Mouse (Mus musculus): ENCODE data around the gene Mlf2. TPM values are rescaled to one million over a fixed set of nuclear protein-coding genes. Genes with fewer than 3 reads are reported as not detected.
A peak's percentile ranks its signal among the peaks of the same experiment; 100 is the strongest.

Gene Mlf2
- total RNA-seq, 2 experiments from 2014 or later = 284 to 296 TPM

DNA sequence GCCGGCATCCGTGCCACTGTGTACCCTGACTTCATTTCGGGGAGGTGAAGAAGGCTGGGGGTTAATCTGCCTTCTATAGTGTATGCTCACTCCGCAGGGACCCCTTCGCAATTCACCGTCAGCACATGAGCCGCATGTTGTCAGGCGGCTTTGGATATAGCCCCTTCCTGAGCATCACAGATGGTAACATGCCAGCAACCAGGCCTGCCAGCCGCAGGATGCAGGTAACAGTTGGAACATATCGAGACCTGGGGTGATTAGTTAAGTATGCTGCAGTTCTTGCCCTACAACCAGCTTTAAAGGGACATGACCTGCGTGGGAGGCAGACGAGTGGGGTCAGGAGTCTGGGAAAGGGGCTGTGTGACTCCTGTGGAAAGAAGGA is 1.1 kb downstream of the Mlf2 start:
- DNase-seq = no peak

DNA sequence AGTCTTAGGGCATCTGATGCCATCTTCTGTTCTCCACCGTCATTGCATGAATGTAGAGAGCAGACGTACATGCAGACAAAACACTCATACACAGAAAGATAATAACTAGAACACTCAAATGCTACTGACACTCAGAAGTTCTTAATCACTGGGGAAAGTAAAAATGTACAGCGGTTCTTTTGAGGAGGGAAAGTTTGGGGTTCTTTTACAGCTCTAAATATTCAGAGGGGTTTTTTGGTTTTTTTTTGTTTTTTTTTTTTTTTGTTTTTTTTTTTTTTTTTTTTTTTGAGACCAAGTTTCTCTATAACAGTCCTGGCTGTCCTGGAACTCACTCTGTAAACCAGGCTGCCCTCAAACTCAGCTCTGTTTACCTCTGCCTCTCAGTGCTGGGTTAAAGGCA is 1.9 kb downstream of the Mlf2 start:
- no peak for DNase-seq

DNA sequence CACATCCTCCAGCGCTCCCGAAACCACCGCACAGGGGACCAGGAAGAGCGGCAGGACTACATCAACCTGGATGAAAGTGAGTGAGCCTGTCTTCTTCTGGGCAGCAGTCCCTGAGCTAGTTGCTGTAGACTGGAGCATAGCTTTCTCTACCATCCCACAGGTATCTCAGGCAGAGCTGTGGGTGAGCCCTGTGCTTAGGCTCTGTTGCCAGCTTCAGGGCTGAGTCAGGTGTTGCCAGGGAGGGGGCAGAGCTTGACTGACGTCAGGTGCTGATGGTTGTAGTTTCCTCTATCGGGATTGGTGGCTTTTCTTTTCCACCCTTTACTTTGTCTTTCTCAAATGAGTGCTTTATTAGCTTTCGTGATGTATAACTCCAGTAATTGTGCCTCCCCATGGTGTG is 3.5 kb downstream of the Mlf2 start:
- no peak for DNase-seq

DNA sequence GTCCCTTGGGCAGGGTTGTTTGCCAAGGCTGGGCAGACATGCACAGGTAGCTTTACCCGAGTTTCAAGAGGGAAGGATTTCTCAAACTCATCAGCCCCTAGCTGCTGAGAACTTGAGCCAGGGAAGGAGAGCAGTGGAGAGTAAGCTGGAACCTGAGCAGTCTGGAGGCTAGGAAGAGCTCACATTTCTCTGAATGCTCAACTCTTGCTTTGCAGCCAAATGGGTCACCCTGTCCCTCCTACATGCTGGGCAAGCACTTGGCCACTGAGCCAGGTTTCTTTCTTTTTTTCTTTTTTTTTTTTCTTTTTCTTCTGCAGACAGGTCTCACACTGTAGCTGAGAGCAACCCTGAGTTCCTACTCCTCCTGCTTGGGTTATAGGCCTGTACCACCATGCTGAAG is 5.5 kb downstream of the Mlf2 start:
- DNase-seq = no peak

DNA sequence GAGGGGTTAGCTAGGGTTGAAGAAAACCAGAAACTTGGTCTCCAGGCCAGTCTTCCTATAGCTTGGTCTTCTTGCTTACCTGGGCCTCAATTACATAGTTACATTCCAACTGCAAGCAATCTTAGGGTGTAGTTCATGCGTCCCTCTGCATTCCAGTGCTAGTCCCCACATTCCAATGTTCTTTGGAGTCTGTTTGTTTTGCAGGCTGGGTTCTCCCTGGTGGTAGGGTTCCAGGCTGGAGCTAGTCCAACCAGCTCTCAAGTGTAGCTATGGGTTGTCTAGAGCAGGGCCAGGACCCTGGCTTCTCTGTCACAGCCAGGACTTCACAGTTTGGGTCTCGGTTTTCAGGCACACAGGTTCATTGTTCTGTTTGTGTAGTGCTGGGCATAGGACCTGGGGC is 6.3 kb downstream of the Mlf2 start:
- DNase-seq = no peak

DNA sequence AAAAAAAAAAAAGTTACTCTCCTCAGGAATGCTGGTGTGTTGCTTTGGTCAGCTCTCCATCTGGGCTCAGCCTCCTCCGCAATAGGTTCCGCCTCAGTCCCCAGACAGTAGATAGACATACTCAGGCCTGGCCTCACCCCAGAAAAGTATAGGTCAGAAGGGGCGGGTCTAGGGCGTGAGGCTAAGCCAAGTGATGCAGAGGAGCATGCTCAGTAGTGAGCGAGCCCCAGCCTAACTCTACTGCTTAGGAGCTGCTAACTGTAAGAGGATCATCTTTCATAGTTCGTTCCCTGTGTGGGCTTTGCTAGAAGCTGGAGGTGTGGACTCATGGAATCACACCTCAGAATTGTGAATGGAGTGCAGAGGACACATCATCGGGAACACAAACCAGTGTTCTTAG is 7.4 kb downstream of the Mlf2 start:
- no peak for DNase-seq

DNA sequence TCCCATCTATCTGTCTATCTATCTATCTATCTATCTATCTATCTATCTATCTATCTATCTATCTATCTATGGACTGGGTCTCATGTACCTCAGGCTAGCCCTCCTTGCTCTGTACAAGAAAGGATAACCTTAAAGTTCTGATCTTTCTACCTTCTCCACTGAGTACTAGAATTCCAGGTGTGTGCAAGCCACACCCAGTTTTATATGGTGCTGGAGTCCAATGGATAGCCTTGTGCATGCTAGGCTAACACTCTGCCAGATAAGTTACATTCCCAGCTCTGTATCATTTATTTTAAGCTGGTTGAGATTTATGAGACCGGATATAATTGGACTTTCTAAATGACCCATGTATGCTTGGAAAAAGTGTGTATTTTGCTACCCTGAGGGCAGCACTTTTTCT is 10.5 kb downstream of the Mlf2 start:
- no peak for DNase-seq

DNA sequence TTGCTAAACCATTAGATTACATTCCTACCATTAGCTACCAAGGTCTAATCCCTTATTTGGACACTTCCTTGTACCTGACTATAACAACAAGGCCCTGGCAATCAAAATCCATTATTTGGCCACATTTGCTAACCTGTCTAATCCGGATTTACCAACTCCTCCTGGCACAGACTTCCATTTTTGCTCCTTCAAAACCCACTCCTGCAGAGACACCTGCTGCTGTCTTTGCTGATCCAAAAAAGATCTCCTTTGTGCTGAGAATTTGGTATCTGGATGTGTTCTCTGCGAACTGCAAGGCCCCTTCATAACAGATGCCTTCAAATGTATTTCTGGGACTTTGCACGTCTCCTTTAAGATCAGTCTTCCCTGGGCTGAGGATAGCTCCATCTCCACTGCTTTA is 12.3 kb downstream of the Mlf2 start:
- DNase-seq = no peak

DNA sequence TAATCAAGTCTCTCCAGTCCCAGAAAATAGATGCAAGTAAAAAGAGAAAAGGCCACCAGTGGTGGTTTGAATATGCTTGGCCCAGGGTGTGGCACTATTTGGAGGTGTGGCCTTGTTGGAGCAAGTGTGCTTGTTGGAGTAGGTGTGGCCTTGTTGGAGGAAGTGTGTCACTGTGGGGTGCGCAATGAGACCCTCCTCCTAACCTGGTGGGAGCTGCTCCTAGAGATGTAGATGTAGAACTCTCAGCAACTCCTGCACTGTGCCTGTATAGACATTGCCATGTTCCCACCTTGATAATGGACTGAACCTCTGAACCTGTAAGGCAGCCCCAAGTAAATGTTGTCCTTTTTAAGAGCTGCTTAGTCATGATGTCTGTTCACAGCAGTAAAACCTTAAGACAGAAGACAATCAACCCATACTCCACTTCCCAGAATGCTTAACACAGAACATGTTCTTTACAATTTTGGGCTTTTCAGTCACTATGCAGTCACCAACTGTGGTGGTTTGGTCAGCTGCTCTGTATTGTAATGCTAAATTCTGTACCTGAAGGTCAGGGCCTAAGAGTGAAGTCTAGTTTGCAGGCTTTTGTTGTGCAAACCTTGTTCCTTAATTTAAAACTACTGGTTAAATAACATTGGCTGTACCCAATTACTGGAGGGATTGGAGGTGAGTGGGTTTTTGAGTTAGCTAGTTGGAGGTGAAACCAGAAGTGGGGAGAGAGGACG is 23.0 kb downstream of the Mlf2 start:
- DNase-seq = no peak

DNA sequence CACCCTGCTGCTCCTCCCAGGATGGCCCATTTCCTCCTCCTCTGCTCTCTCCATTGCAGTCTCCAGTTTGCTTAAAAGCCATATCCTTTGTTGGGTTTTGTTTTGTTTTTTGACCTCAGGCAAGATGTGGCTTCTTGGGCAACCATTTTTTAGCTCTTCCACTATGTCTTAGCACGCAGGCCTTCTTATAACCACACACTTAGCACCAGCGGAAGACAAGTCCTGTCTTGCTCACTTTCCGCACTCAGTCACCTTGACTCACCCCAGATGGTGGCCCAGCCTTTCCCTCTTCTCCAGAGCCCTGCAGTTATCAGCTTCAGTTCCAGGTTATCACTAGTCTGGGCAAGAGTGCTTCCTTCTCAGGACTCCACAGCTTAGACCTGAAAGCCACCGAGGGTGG is 24.0 kb downstream of the Mlf2 start:
- no peak for DNase-seq

DNA sequence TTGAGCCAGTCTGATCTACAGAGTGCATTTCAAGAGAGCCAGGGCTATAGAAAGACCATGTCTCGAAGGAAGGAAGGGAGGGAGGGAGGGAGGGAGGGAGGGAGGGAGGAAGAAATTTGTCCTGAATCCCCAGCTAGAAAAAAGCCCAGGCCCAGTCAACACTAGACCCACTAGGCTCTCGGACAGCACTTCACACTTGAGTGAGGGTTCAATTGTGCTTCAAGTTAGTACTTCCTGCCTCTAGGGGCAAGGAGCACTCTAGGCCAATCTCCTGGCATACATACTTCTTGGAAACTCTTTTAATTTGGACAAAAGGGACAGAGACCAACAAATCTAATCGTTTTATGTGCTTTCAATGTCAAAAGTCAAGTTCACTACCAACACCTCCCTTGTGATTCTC is 26.9 kb downstream of the Mlf2 start:
- DNase-seq = no peak

DNA sequence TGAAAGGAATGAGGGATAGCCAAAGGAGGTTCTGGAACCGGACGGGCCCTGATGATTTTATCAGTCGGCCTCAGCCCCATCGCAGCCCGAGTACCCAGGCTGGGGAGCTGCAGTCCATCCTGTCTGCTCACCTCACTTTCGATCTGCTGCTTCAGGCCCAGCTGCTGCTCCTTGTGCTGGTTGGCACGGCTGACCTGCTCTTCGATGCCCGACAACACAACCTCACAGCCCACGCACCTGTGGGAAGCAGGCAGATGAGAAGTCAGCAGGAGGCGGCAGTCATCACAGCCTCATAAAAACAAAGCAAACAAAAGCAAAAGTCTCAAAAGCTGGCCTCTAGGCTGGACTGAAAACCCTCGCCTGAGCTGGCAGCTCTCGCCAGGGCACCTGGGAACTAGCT is 28.8 kb downstream of the Mlf2 start:
- DNase-seq = no peak

DNA sequence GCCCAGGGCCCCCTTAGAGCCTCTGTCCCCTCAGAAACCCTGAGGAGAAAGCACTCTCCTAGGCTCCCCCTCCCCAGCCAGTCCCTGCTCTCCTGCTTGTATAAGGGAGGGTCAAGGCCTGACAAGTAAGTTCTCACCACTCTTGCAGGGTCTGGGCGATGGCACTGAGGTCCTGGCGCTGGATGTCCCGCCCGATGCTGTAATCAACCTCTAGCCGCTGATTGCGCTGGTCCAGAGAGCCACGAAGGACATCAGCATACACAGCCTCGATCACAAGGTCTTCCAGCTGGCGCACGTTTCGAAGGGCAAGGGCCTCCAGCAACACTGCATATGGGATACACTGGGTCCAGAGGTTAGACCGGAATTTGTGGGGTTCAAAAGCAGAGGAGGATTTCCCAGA is 29.8 kb downstream of the Mlf2 start:
- DNase-seq = peak in 1 of 2 experiments; percentile 76

DNA sequence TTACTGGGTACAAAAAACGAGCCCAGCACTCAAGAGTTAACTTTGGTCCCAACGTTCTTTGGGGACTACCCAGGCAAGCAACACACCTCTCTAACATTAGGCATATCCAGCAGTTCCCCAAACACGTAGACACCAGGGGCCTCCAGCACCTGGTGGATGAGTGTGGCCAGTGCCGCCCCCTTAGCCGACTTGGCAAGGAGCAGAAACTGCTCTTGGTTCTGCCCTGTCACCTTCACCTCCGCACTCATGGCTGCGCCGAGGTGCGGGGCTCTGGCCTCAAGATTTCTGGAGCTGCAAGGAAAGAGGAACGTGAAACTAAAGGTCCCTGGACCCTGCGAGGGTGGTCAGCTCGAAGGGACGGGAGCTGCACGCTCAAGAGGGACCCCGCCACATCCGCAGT is 33.5 kb downstream of the Mlf2 start:
- no peak for DNase-seq

DNA sequence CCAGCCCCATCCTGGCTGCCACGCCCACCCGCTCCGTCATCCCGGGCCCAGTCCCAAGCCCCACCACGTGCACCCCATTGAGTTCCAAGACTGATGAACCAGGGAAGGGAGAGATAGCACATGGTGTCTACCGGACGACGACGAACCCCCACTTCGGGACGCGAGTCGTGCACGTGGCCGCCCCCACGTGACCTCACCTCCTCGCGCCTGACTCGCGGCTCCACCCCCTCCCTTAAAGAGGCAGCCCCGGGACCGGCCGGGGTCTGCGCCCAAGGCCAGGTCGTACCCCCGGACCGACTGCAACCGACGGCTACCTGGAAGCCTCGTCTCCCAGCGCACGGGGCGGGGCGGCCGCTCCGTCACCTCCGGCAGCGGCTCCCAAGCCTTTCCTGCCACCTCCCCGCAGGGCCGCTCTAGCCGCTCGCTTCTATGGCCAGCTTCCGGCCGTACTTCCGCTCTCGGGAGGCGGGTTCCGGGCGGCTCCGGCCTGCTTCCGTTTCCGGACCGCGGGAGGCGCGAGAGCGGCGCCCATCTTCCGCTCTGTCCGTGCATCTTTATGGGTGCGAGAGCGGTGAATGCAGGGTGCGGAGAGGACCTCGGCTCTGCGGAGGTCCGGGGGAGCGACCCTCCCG is 34.0 kb downstream of the Mlf2 start, which contains the start of gene Cops7a:
Cops7a (minus strand) TSS at position 451 of the 632 bp plus-strand sequence.
- peak; percentile 98 for DNase-seq

DNA sequence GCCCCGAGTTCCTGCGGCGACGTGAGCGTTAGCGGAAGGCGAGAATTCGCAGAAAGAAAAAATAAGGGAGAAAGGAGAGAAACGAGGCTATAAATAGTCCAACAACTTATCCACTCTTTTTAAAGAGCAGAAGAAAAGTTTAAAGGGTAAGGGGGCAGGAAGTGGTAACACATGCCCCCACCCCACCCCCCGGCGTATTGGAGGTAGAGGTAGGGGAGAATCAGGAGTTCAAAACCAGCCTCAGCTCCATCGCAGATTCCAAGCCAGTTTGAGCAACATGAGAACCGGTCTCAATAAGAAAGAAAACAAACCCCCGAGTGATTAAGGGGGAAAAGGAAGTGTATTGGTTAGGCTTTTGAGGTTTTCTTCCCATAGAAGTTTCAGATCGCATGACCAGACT is 34.6 kb downstream of the Mlf2 start:
- DNase-seq = no peak

DNA sequence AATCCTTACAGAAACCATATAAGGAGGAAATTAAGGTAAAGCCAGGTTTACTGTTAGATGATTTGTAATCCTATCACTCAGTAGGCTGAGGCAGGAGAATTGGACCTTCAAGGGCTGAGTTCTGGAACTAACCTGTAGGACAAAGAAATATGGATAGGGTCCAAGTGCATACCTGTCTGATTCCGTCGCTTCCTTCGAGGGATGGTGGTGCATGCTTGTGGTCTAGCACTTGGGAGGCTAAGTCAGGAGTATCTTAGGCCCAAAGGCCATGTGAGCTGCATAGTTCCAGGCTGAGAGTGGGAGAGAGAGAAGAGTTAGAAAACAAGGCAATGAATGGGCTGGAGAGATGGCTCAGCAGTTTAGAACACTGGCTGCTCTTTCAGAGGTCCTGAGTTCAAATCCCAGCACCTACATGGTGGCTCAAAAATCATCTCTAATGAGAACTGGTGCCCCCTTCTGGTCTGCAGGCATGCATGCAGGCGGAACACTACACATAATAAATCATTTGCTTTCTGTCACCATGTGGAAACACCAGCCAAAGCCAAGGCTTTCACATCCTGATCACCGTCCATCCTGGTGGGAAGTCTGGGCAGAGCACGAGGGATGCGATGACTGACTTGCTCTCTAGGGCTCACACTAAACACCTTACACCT is 35.4 kb downstream of the Mlf2 start:
- peak in 1 of 2 experiments; percentile 16 for DNase-seq

DNA sequence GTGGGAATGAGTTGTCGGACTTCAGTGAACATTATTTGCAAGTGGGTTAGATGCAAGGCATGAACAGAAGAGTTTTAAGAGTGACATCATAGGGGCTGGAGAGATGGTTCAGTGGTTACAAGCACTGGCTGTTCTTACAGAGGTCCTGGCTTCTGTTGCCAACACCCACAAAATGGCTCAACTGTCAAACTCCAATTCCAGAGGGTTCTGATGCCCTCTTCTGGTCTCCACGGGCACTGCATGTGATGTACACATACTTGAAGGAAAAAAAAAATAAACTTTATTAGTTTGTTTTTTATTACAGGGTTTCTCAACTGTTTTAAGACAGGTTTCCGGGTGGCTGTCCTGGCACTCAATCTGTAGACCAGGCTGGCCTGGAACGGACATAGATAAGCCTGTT is 36.6 kb downstream of the Mlf2 start:
- peak; percentile 44 to 46 for DNase-seq

Other genes starting within 250 kb of the Mlf2 start
- gene Emg1, start 219.2 kb upstream of the Mlf2 start, total RNA-seq (2021) = 10 to 100 TPM; 87.2 to 88.2 TPM
- gene Phb2, start 219.1 kb upstream of the Mlf2 start, total RNA-seq (2021) = 100 to 1,000 TPM; 308 to 325 TPM
- 1 to 10 TPM; 5.5 to 9.6 TPM for gene Ptpn6, start 192.7 kb upstream of the Mlf2 start, total RNA-seq (2021)
- 100 to 1,000 TPM; 331 to 397 TPM for gene Grcc10, start 190.0 kb upstream of the Mlf2 start, total RNA-seq (2021)
- under 1 TPM in 1 of 2 experiments, not detected in 1; 0.56 TPM for gene Gm45234, start 175.4 kb upstream of the Mlf2 start, total RNA-seq (2021)
- 10 to 100 TPM; 77.4 to 78.1 TPM for gene Atn1, start 174.9 kb upstream of the Mlf2 start, total RNA-seq (2021)
- 10 to 100 TPM; 12.4 to 32.6 TPM for gene Eno2, start 161.7 kb upstream of the Mlf2 start, total RNA-seq (2021)
- gene Lrrc23, start 151.7 kb upstream of the Mlf2 start, total RNA-seq (2021) = under 1 TPM in 1 of 2 experiments, not detected in 1; 0.43 TPM
- 10 to 100 TPM; 16.9 to 25.4 TPM for gene Spsb2, start 122.7 kb upstream of the Mlf2 start, total RNA-seq (2021)
- 100 to 1,000 TPM; 406 to 411 TPM for gene Tpi1, start 117.1 kb upstream of the Mlf2 start, total RNA-seq (2021)
- gene Usp5, start 101.9 kb upstream of the Mlf2 start, total RNA-seq (2021) = 100 to 1,000 TPM; 120 to 126 TPM
- gene Cdca3, start 101.8 kb upstream of the Mlf2 start, total RNA-seq (2021) = 1 to 10 TPM; 5.9 to 9.2 TPM
- 1 to 10 TPM; 6.2 to 8.1 TPM for gene Gnb3, start 91.1 kb upstream of the Mlf2 start, total RNA-seq (2021)
- gene P3h3, start 73.6 kb upstream of the Mlf2 start, total RNA-seq (2021) = 10 to 100 TPM; 21.7 to 24.5 TPM
- 1 to 10 TPM in 1 of 2 experiments, under 1 TPM in 1; 0.89 to 1.2 TPM for gene Gpr162, start 67.4 kb upstream of the Mlf2 start, total RNA-seq (2021)
- under 1 TPM; 0.30 to 0.50 TPM for gene Cd4, start 43.2 kb upstream of the Mlf2 start, total RNA-seq (2021)
- 1 to 10 TPM; 1.0 to 1.3 TPM for gene Lag3, start 19.7 kb upstream of the Mlf2 start, total RNA-seq (2021)
- gene Ptms, start 11.3 kb upstream of the Mlf2 start, total RNA-seq (2021) = 100 to 1,000 TPM; 753 to 830 TPM
- 100 to 1,000 TPM; 121 to 176 TPM for gene Cops7a, start 34.2 kb downstream of the Mlf2 start, total RNA-seq (2021)
- 1 to 10 TPM; 2.1 to 3.4 TPM for gene Pianp, start 65.3 kb downstream of the Mlf2 start, total RNA-seq (2021)
- 10 to 100 TPM; 41.3 to 53.8 TPM for gene Zfp384, start 77.8 kb downstream of the Mlf2 start, total RNA-seq (2021)
- gene Ing4, start 108.4 kb downstream of the Mlf2 start, total RNA-seq (2021) = 10 to 100 TPM; 54.4 to 79.5 TPM
- gene Acrbp, start 118.3 kb downstream of the Mlf2 start, total RNA-seq (2021) = 1 to 10 TPM; 6.9 to 7.1 TPM
- under 1 TPM; 0.40 to 0.60 TPM for gene Lpar5, start 136.5 kb downstream of the Mlf2 start, total RNA-seq (2021)
- gene Chd4, start 164.6 kb downstream of the Mlf2 start, total RNA-seq (2021) = 100 to 1,000 TPM; 166 to 201 TPM
- 10 to 100 TPM; 39.5 to 64.3 TPM for gene Nop2, start 200.5 kb downstream of the Mlf2 start, total RNA-seq (2021)
- 10 to 100 TPM; 18.4 to 21.8 TPM for gene Iffo1, start 213.9 kb downstream of the Mlf2 start, total RNA-seq (2021)
- gene Gapdh, start 235.1 kb downstream of the Mlf2 start, total RNA-seq (2021) = 1,000 to 10,000 TPM; 2,066 to 3,178 TPM